Mouse (Mus musculus): Measurements from ENCODE around the gene Snx14. TPM values are rescaled to one million over a fixed set of nuclear protein-coding genes. Genes with fewer than 3 reads are reported as not detected.
A peak's percentile ranks its signal among the peaks of the same experiment; 100 is the strongest.

The Snx14 gene
- total and polyA plus RNA-seq, 3 experiments: 11.1 to 83.1 (median 16.9) TPM

DNA sequence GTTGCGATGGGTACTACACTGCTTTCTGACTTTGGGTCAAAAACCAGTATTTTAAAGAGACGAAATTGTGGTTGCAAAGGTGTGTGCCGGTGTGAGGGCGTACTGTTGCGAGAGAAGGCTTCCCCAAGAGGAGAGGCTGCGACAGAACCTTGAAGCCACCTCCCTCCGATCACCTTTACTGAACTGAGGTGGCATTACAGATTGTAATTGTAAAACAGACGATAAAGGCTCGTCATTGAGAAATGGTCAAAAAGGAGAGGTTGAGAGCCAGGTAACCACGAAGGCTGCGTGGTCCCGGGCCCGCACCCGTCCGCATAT lies 562 bp downstream of the Snx14 start:
- Histone ChIP-seq H3K79me2 (ENCODE audit: control insufficient read depth, insufficient read depth, low read length, poor library complexity) (peaks cover 9% of the 10 kb centered on the region; the same call in 1 of the 2 replicates), H3K4me1 (ENCODE audit: control insufficient read depth in 1 of 2, insufficient read depth in 2 of 2, low read length in 2 of 2) (peaks cover 6 to 9% of the 10 kb centered on the region in 2 experiments; a peak in 2 of 4 replicates), H3K9me3 (replicated peaks; ENCODE audit: insufficient read depth, low read length) (no peaks in the 10 kb centered on the region), H3K27me3 (ENCODE audit: control insufficient read depth in 1 of 2, insufficient read depth in 2 of 2, low read length in 2 of 2) (no peaks in the 10 kb centered on the region), H3K27ac (ENCODE audit: control insufficient read depth, low read depth, low read length) (peak overlapping the region; percentile 64), H3K36me3 (ENCODE audit: control insufficient read depth in 1 of 2, insufficient read depth in 2 of 2, low read length in 2 of 2) (peaks cover 0 to 23% of the 10 kb centered on the region in 2 experiments; a peak in 3 of 4 replicates), H3K4me3 (ENCODE audit: control insufficient read depth in 1 of 2, insufficient read depth in 1 of 2, low read depth in 2 of 2, low read length in 2 of 2) (peak overlapping the region; percentile 65 to 79), H3K9ac (ENCODE audit: control insufficient read depth, low read depth, low read length, poor library complexity, severe bottlenecking) (peak overlapping the region; percentile 78)
- peak; percentile 66 for DNase-seq (ENCODE audit: low read depth, low spot score)
- TF ChIP-seq CHD2 (IDR thresholded peaks at IDR 0.05; ENCODE audit: low read length): no peak
- TF ChIP-seq USF2 (IDR thresholded peaks at IDR 0.05; ENCODE audit: borderline replicate concordance in 1 of 2, insufficient read depth in 1 of 2, low read depth in 1 of 2, low read length in 2 of 2): no peak
- TF ChIP-seq TCF12 (IDR thresholded peaks at IDR 0.05; ENCODE audit: low read depth, low read length): no peak
- TF ChIP-seq USF1 (IDR thresholded peaks at IDR 0.05; ENCODE audit: low read depth, low read length): no peak
- TF ChIP-seq ETS1 (IDR thresholded peaks at IDR 0.05; ENCODE audit: low read depth, low read length): no peak
- no peak for TF ChIP-seq EP300 (IDR thresholded peaks at IDR 0.05; ENCODE audit: low read depth in 1 of 2, low read length in 2 of 2)
- no peak for TF ChIP-seq HCFC1 (IDR thresholded peaks at IDR 0.05; ENCODE audit: low read depth, low read length)
- no peak for TF ChIP-seq KAT2A (conservative IDR thresholded peaks at IDR 0.05; ENCODE audit: low read depth, low read length)
- TF ChIP-seq NRF1 (IDR thresholded peaks at IDR 0.05; ENCODE audit: insufficient read depth, low read depth, low read length, poor library complexity, severe bottlenecking): no peak
- no peak for TF ChIP-seq GATA1 (IDR thresholded peaks at IDR 0.05; ENCODE audit: low read depth, low read length)
- no peak for TF ChIP-seq ZKSCAN1 (IDR thresholded peaks at IDR 0.05; ENCODE audit: low read depth, low read length)
- TF ChIP-seq JUND (IDR thresholded peaks at IDR 0.05; ENCODE audit: low read depth, low read length): no peak
- TF ChIP-seq CHD1 (IDR thresholded peaks at IDR 0.05; ENCODE audit: low read depth, low read length): no peak
- TF ChIP-seq TAL1 (IDR thresholded peaks at IDR 0.05; ENCODE audit: low read length): no peak
- TF ChIP-seq MYC (IDR thresholded peaks at IDR 0.05; ENCODE audit: low read depth, low read length): no peak

DNA sequence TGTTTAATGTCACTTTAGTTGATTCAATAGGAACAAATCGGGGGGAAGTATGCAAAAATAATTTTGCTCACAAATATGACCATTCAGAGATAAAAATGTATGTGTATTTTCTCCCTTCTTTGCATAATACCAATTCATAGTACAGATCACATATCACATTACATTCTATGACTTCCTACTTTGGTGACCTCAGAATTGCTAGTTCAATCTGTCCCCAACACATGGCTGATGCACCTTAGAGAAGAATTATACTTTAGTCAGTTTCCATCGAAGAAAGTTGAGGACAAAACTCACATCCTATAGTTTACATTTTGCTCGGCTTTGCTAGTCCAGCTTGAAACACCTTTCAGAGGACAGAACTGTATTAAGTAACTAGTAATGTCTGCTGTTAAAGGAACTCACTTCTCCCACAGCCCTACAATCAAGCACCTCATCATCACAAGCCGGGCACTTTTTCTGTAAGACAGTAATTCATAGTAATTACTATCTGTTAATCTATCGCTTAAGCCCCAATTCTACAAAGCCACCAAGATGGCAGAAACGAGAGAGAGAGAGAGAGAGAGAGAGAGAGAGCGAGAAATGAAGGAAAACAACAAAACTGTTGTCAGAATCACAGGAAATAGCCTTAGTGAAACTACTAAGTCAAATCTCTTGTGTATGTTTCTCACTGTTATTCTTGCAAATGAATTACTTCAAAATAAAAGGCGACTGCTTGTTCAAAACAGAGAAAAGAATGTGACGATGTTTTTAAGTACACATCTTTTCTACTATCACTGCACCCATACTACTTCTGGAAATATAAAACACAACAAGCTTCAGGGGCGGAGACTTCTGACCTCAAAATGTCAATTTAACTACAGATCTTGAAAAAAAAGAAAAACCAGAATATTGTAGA lies 1.2 kb downstream of the Snx14 start:
- Histone ChIP-seq H3K27ac (ENCODE audit: control insufficient read depth, low read depth, low read length) (peak overlapping the region; percentile 64), H3K4me3 (ENCODE audit: control insufficient read depth in 1 of 2, insufficient read depth in 1 of 2, low read depth in 2 of 2, low read length in 2 of 2) (peak overlapping the region; percentile 65 to 79), H3K36me3 (ENCODE audit: control insufficient read depth in 1 of 2, insufficient read depth in 2 of 2, low read length in 2 of 2) (peaks cover 0 to 23% of the 10 kb centered on the region in 2 experiments; a peak in 3 of 4 replicates), H3K79me2 (ENCODE audit: control insufficient read depth, insufficient read depth, low read length, poor library complexity) (peaks cover 9% of the 10 kb centered on the region; the same call in 1 of the 2 replicates), H3K4me1 (ENCODE audit: control insufficient read depth in 1 of 2, insufficient read depth in 2 of 2, low read length in 2 of 2) (peaks cover 6 to 9% of the 10 kb centered on the region in 2 experiments; a peak in 2 of 4 replicates), H3K27me3 (ENCODE audit: control insufficient read depth in 1 of 2, insufficient read depth in 2 of 2, low read length in 2 of 2) (no peaks in the 10 kb centered on the region), H3K9ac (ENCODE audit: control insufficient read depth, low read depth, low read length, poor library complexity, severe bottlenecking) (peak overlapping the region; percentile 78), H3K9me3 (replicated peaks; ENCODE audit: insufficient read depth, low read length) (no peaks in the 10 kb centered on the region)
- no peak for TF ChIP-seq ZC3H11A (IDR thresholded peaks at IDR 0.05; ENCODE audit: low read depth, low read length)
- TF ChIP-seq JUND (IDR thresholded peaks at IDR 0.05; ENCODE audit: low read depth, low read length): peak; percentile 81
- 0 out of 4 replicates have a peak, but pooled peaks of 1 of the 2 experiments have one; percentile 8 for TF ChIP-seq EP300 (IDR thresholded peaks at IDR 0.05; ENCODE audit: low read depth in 1 of 2, low read length in 2 of 2)
- peak; percentile 50 for TF ChIP-seq SIN3A (IDR thresholded peaks at IDR 0.05; ENCODE audit: low read length)
- TF ChIP-seq RAD21 (IDR thresholded peaks at IDR 0.05; ENCODE audit: low read depth, low read length): no peak
- no peak for TF ChIP-seq SMC3 (IDR thresholded peaks at IDR 0.05; ENCODE audit: low read depth, low read length)
- TF ChIP-seq TAL1 (IDR thresholded peaks at IDR 0.05; ENCODE audit: low read length): peak; percentile 52
- peak; percentile 75 for TF ChIP-seq MXI1 (IDR thresholded peaks at IDR 0.05; ENCODE audit: low read depth, low read length)
- DNase-seq (ENCODE audit: low read depth, low spot score): peak; percentile 70
